Mouse (Mus musculus) neural tube, embryonic 12.5 days (tissue): ENCODE measurements around the gene Prg3. TPM values are rescaled to one million over a fixed set of nuclear protein-coding genes. Genes with fewer than 3 reads are reported as not detected.
A peak's percentile ranks its signal among the peaks of the same experiment; 100 is the strongest.

Experiments
- ATAC-seq: fragments of 200-750 bp; cut with Nextera tagmentation; 2 replicates; pipeline ENCODE4 v1.8.0; 2017; ENCODE audit warnings: low read depth, mild to moderate bottlenecking, moderate TSS enrichment, moderate library complexity; ENCODE audit not compliant: low FRiP score
- H3K27ac ChIP-seq: fragments of 300-500 bp; sonication (generic); 2 replicates; pipeline ENCODE4 v1.5.1; 2016
- H3K27me3 ChIP-seq: fragments of 300-500 bp; sonication (generic); replicated peaks from 2 replicates; pipeline ENCODE4 v1.6.1; 2016; ENCODE audit warnings: mild to moderate bottlenecking
- H3K36me3 ChIP-seq: fragments of 300-500 bp; sonication (generic); 2 replicates; pipeline ENCODE4 v1.6.1; 2016; ENCODE audit warnings: mild to moderate bottlenecking
- H3K4me1 ChIP-seq: fragments of 300-500 bp; sonication (generic); 2 replicates; pipeline ENCODE4 v1.6.1; 2016
- H3K4me2 ChIP-seq: fragments of 300-500 bp; sonication (generic); replicated peaks from 2 replicates; pipeline ENCODE4 v1.6.1; 2016; ENCODE audit warnings: mild to moderate bottlenecking
- H3K4me3 ChIP-seq: fragments of 300-500 bp; sonication (generic); 2 replicates; pipeline ENCODE4 v1.5.1; 2016
- H3K9ac ChIP-seq: fragments of 300-500 bp; sonication (generic); 2 replicates; pipeline ENCODE4 v1.6.1; 2016; ENCODE audit warnings: mild to moderate bottlenecking
- H3K9me3 ChIP-seq: fragments of 300-500 bp; sonication (generic); 2 replicates; pipeline ENCODE4 v1.6.1; 2016; ENCODE audit warnings: mild to moderate bottlenecking
- WGBS: fragments of 180-500 bp; shearing (Covaris S2); methylation state at CpG from one replicate; pipeline ENCODE4 v1.1.7; 2016; 5-methylcytosine and 5-hydroxymethylcytosine counted together
- polyA plus RNA-seq: library from polyadenylated mRNA; unstranded; fragments of >200 nt; fragmentation: Nextera tagmentation; extraction: Ambion mirVana; gene quantifications from 2 replicates; pipeline ENCODE4 v1.2.1, GENCODE M21; 2016

Gene Prg3
- 0.46 TPM in 1 of 2 replicates, not detected in the other for polyA plus RNA-seq

GRCm38 (mm10) chr2:84987930-84988329 lies at the start of gene Prg3:
TSS of gene Prg3 (plus strand) at chr2:84988215.
- no peaks in the 10 kb centered on the region for H3K4me1 ChIP-seq
- H3K27ac ChIP-seq: no peak within 1 kb of the TSS
- no peaks in the 10 kb centered on the region for H3K27me3 ChIP-seq
- H3K36me3 ChIP-seq: no peaks in the 10 kb centered on the region
- 80% methylated on average over 1 of the region's 1 CpGs for WGBS
- H3K9me3 ChIP-seq: no peaks in the 10 kb centered on the region
- H3K9ac ChIP-seq: no peak within 1 kb of the TSS
- H3K4me2 ChIP-seq: no peak within 1 kb of the TSS
- no peak within 1 kb of the TSS for H3K4me3 ChIP-seq
- no peak for ATAC-seq

GRCm38 (mm10) chr2:84938249-84938946 lies 49.6 kb upstream of the Prg3 start:
- no peaks in the 10 kb centered on the region for H3K27me3 ChIP-seq
- ATAC-seq: no peak
- no peaks in the 10 kb centered on the region for H3K9me3 ChIP-seq
- H3K4me1 ChIP-seq: no peaks in the 10 kb centered on the region; the same call in 1 of the 2 replicates
- peak overlapping the region; percentile 59 for H3K4me2 ChIP-seq
- no peak overlapping the region for H3K27ac ChIP-seq
- H3K9ac ChIP-seq: no peak overlapping the region
- no peaks in the 10 kb centered on the region for H3K36me3 ChIP-seq
- 83% methylated on average over 5 of the region's 5 CpGs for WGBS
- no peak overlapping the region for H3K4me3 ChIP-seq

- Histone ChIP-seq H3K27ac (no peak overlapping the region), H3K9ac (no peak overlapping the region), H3K4me3 (no peak overlapping the region), H3K4me1 (no peaks in the 10 kb centered on the region; the same call in 1 of the 2 replicates), H3K4me2 (no peak overlapping the region), H3K27me3 (no peaks in the 10 kb centered on the region), H3K9me3 (no peaks in the 10 kb centered on the region), H3K36me3 (no peaks in the 10 kb centered on the region)
- no peak for ATAC-seq
- WGBS: 90% methylated on average over 3 of the region's 3 CpGs
Observed at GRCm38 (mm10) chr2:84939306-84939705, 48.7 kb upstream of the Prg3 start.

GRCm38 (mm10) chr2:84939711-84940110 lies 48.3 kb upstream of the Prg3 start:
- no peak for ATAC-seq
- no peaks in the 10 kb centered on the region for H3K27me3 ChIP-seq

GRCm38 (mm10) chr2:84941332-84941731 lies 46.7 kb upstream of the Prg3 start:
- no peak for ATAC-seq
- H3K27me3 ChIP-seq: no peaks in the 10 kb centered on the region
- no peaks in the 10 kb centered on the region; the same call in 1 of the 2 replicates for H3K4me1 ChIP-seq
- H3K27ac ChIP-seq: no peak overlapping the region
- H3K9ac ChIP-seq: no peak overlapping the region
- H3K36me3 ChIP-seq: no peaks in the 10 kb centered on the region
- H3K4me3 ChIP-seq: no peak overlapping the region
- no peak overlapping the region for H3K4me2 ChIP-seq
- H3K9me3 ChIP-seq: no peaks in the 10 kb centered on the region
- 88% methylated on average over 2 of the region's 2 CpGs for WGBS

More at GRCm38 (mm10) chr2:84939711-84940110, 48.3 kb upstream of the Prg3 start:
- Histone ChIP-seq H3K4me3 (no peak overlapping the region), H3K4me2 (no peak overlapping the region), H3K27ac (no peak overlapping the region), H3K36me3 (no peaks in the 10 kb centered on the region), H3K9me3 (no peaks in the 10 kb centered on the region), H3K4me1 (no peaks in the 10 kb centered on the region; the same call in 1 of the 2 replicates), H3K9ac (no peak overlapping the region)
- 97% methylated on average over 6 of the region's 6 CpGs for WGBS

GRCm38 (mm10) chr2:84941795-84942194 lies 46.2 kb upstream of the Prg3 start:
- Histone ChIP-seq H3K36me3 (no peaks in the 10 kb centered on the region), H3K9me3 (no peaks in the 10 kb centered on the region), H3K27me3 (no peaks in the 10 kb centered on the region), H3K9ac (no peak overlapping the region), H3K4me2 (no peak overlapping the region), H3K27ac (no peak overlapping the region), H3K4me1 (no peaks in the 10 kb centered on the region; the same call in 1 of the 2 replicates), H3K4me3 (no peak overlapping the region)
- WGBS: 97% methylated on average over 4 of the region's 4 CpGs
- no peak for ATAC-seq

GRCm38 (mm10) chr2:84947154-84947771 lies 40.8 kb upstream of the Prg3 start:
- H3K9me3 ChIP-seq: no peaks in the 10 kb centered on the region
- H3K4me2 ChIP-seq: no peak overlapping the region
- H3K4me3 ChIP-seq: no peak overlapping the region
- no peaks in the 10 kb centered on the region for H3K27me3 ChIP-seq
- H3K27ac ChIP-seq: no peak overlapping the region
- H3K9ac ChIP-seq: no peak overlapping the region
- no peak for ATAC-seq
- WGBS: 85% methylated on average over 3 of the region's 3 CpGs
- no peaks in the 10 kb centered on the region; the same call in 1 of the 2 replicates for H3K36me3 ChIP-seq
- no peaks in the 10 kb centered on the region for H3K4me1 ChIP-seq

GRCm38 (mm10) chr2:84948252-84948651 lies 39.8 kb upstream of the Prg3 start:
- no peaks in the 10 kb centered on the region for H3K9me3 ChIP-seq
- WGBS: 93% methylated on average over 7 of the region's 7 CpGs
- no peak overlapping the region for H3K9ac ChIP-seq
- H3K4me1 ChIP-seq: no peaks in the 10 kb centered on the region
- no peak overlapping the region for H3K4me3 ChIP-seq
- no peaks in the 10 kb centered on the region for H3K27me3 ChIP-seq
- H3K36me3 ChIP-seq: no peaks in the 10 kb centered on the region; the same call in 1 of the 2 replicates
- no peak overlapping the region for H3K4me2 ChIP-seq
- no peak for ATAC-seq
- no peak overlapping the region for H3K27ac ChIP-seq

GRCm38 (mm10) chr2:84948721-84949120 lies 39.3 kb upstream of the Prg3 start:
- Histone ChIP-seq H3K4me3 (no peak overlapping the region), H3K4me2 (no peak overlapping the region), H3K9me3 (no peaks in the 10 kb centered on the region), H3K27ac (no peak overlapping the region), H3K9ac (no peak overlapping the region), H3K27me3 (no peaks in the 10 kb centered on the region), H3K4me1 (no peaks in the 10 kb centered on the region), H3K36me3 (no peaks in the 10 kb centered on the region; the same call in 1 of the 2 replicates)
- WGBS: 88% methylated on average over 2 of the region's 2 CpGs
- ATAC-seq: no peak

GRCm38 (mm10) chr2:84951027-84951426 lies 37.0 kb upstream of the Prg3 start:
- WGBS: 91% methylated on average over 8 of the region's 8 CpGs
- Histone ChIP-seq H3K9me3 (no peaks in the 10 kb centered on the region), H3K27me3 (no peaks in the 10 kb centered on the region), H3K4me3 (no peak overlapping the region), H3K27ac (no peak overlapping the region), H3K4me2 (no peak overlapping the region), H3K9ac (no peak overlapping the region), H3K4me1 (no peaks in the 10 kb centered on the region), H3K36me3 (no peaks in the 10 kb centered on the region; the same call in 1 of the 2 replicates)
- ATAC-seq: no peak

GRCm38 (mm10) chr2:84952251-84952650 lies 35.8 kb upstream of the Prg3 start:
- WGBS: 93% methylated on average over 1 of the region's 1 CpGs
- Histone ChIP-seq H3K36me3 (no peaks in the 10 kb centered on the region; the same call in 1 of the 2 replicates), H3K9me3 (no peaks in the 10 kb centered on the region), H3K4me1 (no peaks in the 10 kb centered on the region), H3K27me3 (no peaks in the 10 kb centered on the region), H3K4me2 (no peak overlapping the region), H3K9ac (no peak overlapping the region), H3K4me3 (no peak overlapping the region), H3K27ac (no peak overlapping the region)
- ATAC-seq: no peak

GRCm38 (mm10) chr2:84952693-84953092 lies 35.3 kb upstream of the Prg3 start:
- no peak for ATAC-seq

More at GRCm38 (mm10) chr2:84952693-84953092, 35.3 kb upstream of the Prg3 start:
- H3K9ac ChIP-seq: no peak overlapping the region
- no peaks in the 10 kb centered on the region for H3K4me1 ChIP-seq
- H3K27me3 ChIP-seq: no peaks in the 10 kb centered on the region
- WGBS: 85% methylated on average over 4 of the region's 4 CpGs
- H3K4me2 ChIP-seq: no peak overlapping the region
- no peak overlapping the region for H3K27ac ChIP-seq
- H3K9me3 ChIP-seq: no peaks in the 10 kb centered on the region
- H3K36me3 ChIP-seq: no peaks in the 10 kb centered on the region; the same call in 1 of the 2 replicates
- no peak overlapping the region for H3K4me3 ChIP-seq
